Mouse (Mus musculus): ENCODE measurements around the gene Gm10486.
"Not testable (repeated sequence)": the region's sequence is repeated elsewhere in the genome, so short reads cannot be mapped to it uniquely, and the experiment has no call there.

Gene Gm10486

DNA sequence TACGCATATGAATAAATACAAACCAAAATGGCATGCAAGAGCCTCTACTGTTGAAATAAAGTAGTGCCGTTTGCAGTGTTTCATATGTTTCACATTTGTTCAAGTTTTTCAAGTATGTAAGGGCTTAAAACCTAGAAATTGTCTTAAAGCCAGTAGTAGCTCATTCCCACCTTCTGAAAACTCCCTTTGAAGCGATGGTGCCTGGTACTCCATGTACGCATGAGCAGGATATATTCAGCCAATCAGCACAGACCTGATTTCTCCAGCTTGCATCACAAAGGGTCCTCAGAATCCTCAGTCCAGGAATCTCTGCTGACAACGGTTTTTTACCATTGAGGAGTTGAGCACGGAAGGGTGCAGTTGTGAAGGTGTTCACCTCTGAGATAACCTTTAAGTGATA, at the start of gene Gm10486:
Gene Gm10486 (plus strand): TSS at position 301 of the 400 bp plus-strand sequence.
- DNase-seq (ENCODE audit: low spot score), result not testable (repeated sequence)

Measured in adipocyte (in vitro differentiated cells).